Mouse (Mus musculus) liver, adult 2 months (tissue): ENCODE measurements around the gene Crtc1. TPM values are rescaled to one million over a fixed set of nuclear protein-coding genes. Genes with fewer than 3 reads are reported as not detected.

ENCODE experiments used
- DNase-seq: peaks from one replicate; pipeline ENCODE4 v3.0.0-alpha.2; 2011; ENCODE audit warnings: low read depth, low spot score; ENCODE audit errors: extremely low read depth
- H3K27ac ChIP-seq: fragments of 200-500 bp; replicated peaks from 2 replicates; pipeline ENCODE4 v1.5.1; 2012; ENCODE audit warnings: low read depth, mild to moderate bottlenecking, control low read depth, inconsistent platforms, low read length; ENCODE audit not compliant: insufficient read depth
- H3K27me3 ChIP-seq: fragments of 200-500 bp; 2 replicates; pipeline ENCODE4 v1.6.1; 2012; ENCODE audit warnings: mild to moderate bottlenecking, moderate library complexity, low read length, inconsistent platforms; ENCODE audit not compliant: control insufficient read depth, insufficient read depth
- H3K36me3 ChIP-seq: fragments of 200-500 bp; 2 replicates; pipeline ENCODE4 v1.6.1; 2012; ENCODE audit warnings: low read length, inconsistent platforms; ENCODE audit not compliant: control insufficient read depth, insufficient read depth
- H3K4me1 ChIP-seq: fragments of 200-500 bp; 2 replicates; pipeline ENCODE4 v1.6.1; 2011; ENCODE audit warnings: low read length; ENCODE audit not compliant: control insufficient read depth, insufficient read depth
- H3K4me3 ChIP-seq: fragments of 200-500 bp; 2 replicates; pipeline ENCODE4 v1.5.1; 2011; ENCODE audit warnings: low read depth, mild to moderate bottlenecking, control low read depth, low read length, moderate library complexity; ENCODE audit not compliant: insufficient read depth
- H3K79me2 ChIP-seq: fragments of 200-500 bp; 2 replicates; pipeline ENCODE4 v1.6.1; 2012; ENCODE audit warnings: inconsistent platforms, mild to moderate bottlenecking, low read length, moderate library complexity; ENCODE audit not compliant: control insufficient read depth, insufficient read depth
- H3K9ac ChIP-seq: fragments of 200-500 bp; 2 replicates; pipeline ENCODE4 v1.6.1; 2012; ENCODE audit warnings: low read depth, mild to moderate bottlenecking, control low read depth, inconsistent platforms, low read length
- CTCF ChIP-seq: fragments of 200-500 bp; IDR thresholded peaks from 2 replicates; pipeline ENCODE4 v1.5.1; 2011; ENCODE audit warnings: low read depth, low read length, control low read depth
- POLR2A ChIP-seq: fragments of 200-500 bp; IDR thresholded peaks from 2 replicates; pipeline ENCODE4 v1.6.1; 2011; ENCODE audit warnings: low read length, control low read depth; ENCODE audit not compliant: insufficient read depth; ENCODE audit errors: extremely low read depth
- WGBS: fragments of 180-500 bp; shearing (Covaris S2); methylation state at CpG from one replicate; pipeline ENCODE4 v1.1.7; 2018; 5-methylcytosine and 5-hydroxymethylcytosine counted together
- polyA plus RNA-seq: library from polyadenylated mRNA; depleted of rRNA; stranded (reverse); fragments of >200 nt; gene quantifications from 2 replicates; pipeline ENCODE4 v1.2.3, GENCODE M21; 2012; rRNA removed
- total RNA-seq: library from RNA; depleted of rRNA; stranded (reverse); fragments of >200 nt; gene quantifications from 2 replicates; pipeline ENCODE4 v1.2.3, GENCODE M21; 2014; rRNA removed

The Crtc1 gene
- total and polyA plus RNA-seq, 2 experiments, result 1.2 to 8.2 TPM

- peaks cover 12% of the 10 kb centered on the region for H3K4me1 ChIP-seq
- no peak overlapping the region for H3K27ac ChIP-seq
- TF ChIP-seq CTCF (peak; percentile 56), POLR2A (no peak)
- 83% methylated on average over 6 of the region's 6 CpGs for WGBS
- H3K4me3 ChIP-seq, result no peak overlapping the region
- H3K79me2 ChIP-seq, result peaks cover 33% of the 10 kb centered on the region
- no peak overlapping the region for H3K9ac ChIP-seq
- H3K36me3 ChIP-seq, result peaks cover 18% of the 10 kb centered on the region
- DNase-seq, result no peak
- no peaks in the 10 kb centered on the region for H3K27me3 ChIP-seq
Observed at GRCm38 (mm10) chr8:70343696-70344095, 95.7 kb downstream of the Crtc1 start.

- no peak overlapping the region for H3K9ac ChIP-seq
- peaks cover 29% of the 10 kb centered on the region for H3K79me2 ChIP-seq
- no peak for DNase-seq
- no peak overlapping the region for H3K4me3 ChIP-seq
- H3K27me3 ChIP-seq, result no peaks in the 10 kb centered on the region
- H3K27ac ChIP-seq, result no peak overlapping the region
- peaks cover 6% of the 10 kb centered on the region for H3K4me1 ChIP-seq
- WGBS, result 87% methylated on average over 7 of the region's 7 CpGs
- TF ChIP-seq CTCF (no peak), POLR2A (no peak)
- peaks cover 18% of the 10 kb centered on the region for H3K36me3 ChIP-seq
Observed at GRCm38 (mm10) chr8:70343076-70343475, 96.3 kb downstream of the Crtc1 start.

GRCm38 (mm10) chr8:70342007-70342406 lies 97.4 kb downstream of the Crtc1 start:
- Histone ChIP-seq H3K4me1 (no peaks in the 10 kb centered on the region; the same call in 1 of the 2 replicates), H3K4me3 (no peak overlapping the region), H3K27me3 (no peaks in the 10 kb centered on the region), H3K36me3 (peaks cover 22% of the 10 kb centered on the region), H3K9ac (no peak overlapping the region), H3K27ac (no peak overlapping the region), H3K79me2 (peaks cover 23% of the 10 kb centered on the region)
- 88% methylated on average over 14 of the region's 14 CpGs for WGBS
- TF ChIP-seq CTCF (no peak), POLR2A (no peak)
- no peak for DNase-seq

GRCm38 (mm10) chr8:70340659-70341058 lies 98.7 kb downstream of the Crtc1 start:
- WGBS, result 91% methylated on average over 7 of the region's 7 CpGs
- peaks cover 28% of the 10 kb centered on the region for H3K36me3 ChIP-seq
- no peak for TF ChIP-seq POLR2A
- TF ChIP-seq CTCF, result no peak
- peaks cover 13% of the 10 kb centered on the region; the same call in 1 of the 2 replicates for H3K79me2 ChIP-seq
- no peak for DNase-seq
- no peak overlapping the region for H3K4me3 ChIP-seq
- no peak overlapping the region for H3K27ac ChIP-seq
- H3K9ac ChIP-seq, result no peak overlapping the region
- H3K27me3 ChIP-seq, result no peaks in the 10 kb centered on the region
- no peaks in the 10 kb centered on the region; the same call in 1 of the 2 replicates for H3K4me1 ChIP-seq

GRCm38 (mm10) chr8:70338931-70339330 lies 100.4 kb downstream of the Crtc1 start:
- Histone ChIP-seq H3K36me3 (peaks cover 44% of the 10 kb centered on the region), H3K27ac (no peak overlapping the region)
- no peak for TF ChIP-seq CTCF
- no peak for TF ChIP-seq POLR2A

GRCm38 (mm10) chr8:70332878-70333202 lies 106.5 kb downstream of the Crtc1 start:
- no peaks in the 10 kb centered on the region for H3K79me2 ChIP-seq
- peaks cover 52% of the 10 kb centered on the region for H3K36me3 ChIP-seq
- TF ChIP-seq CTCF (no peak), POLR2A (no peak)
- no peak overlapping the region for H3K4me3 ChIP-seq
- DNase-seq, result no peak
- no peak overlapping the region for H3K9ac ChIP-seq
- no peaks in the 10 kb centered on the region for H3K27me3 ChIP-seq
- H3K4me1 ChIP-seq, result no peaks in the 10 kb centered on the region
- H3K27ac ChIP-seq, result no peak overlapping the region
- WGBS, result 98% methylated on average over 6 of the region's 6 CpGs

More at GRCm38 (mm10) chr8:70338931-70339330, 100.4 kb downstream of the Crtc1 start:
- Histone ChIP-seq H3K27me3 (no peaks in the 10 kb centered on the region), H3K79me2 (peaks cover 5% of the 10 kb centered on the region; the same call in 1 of the 2 replicates), H3K4me1 (no peaks in the 10 kb centered on the region), H3K9ac (no peak overlapping the region), H3K4me3 (no peak overlapping the region)
- no peak for DNase-seq
- 89% methylated on average over 7 of the region's 7 CpGs for WGBS

Other genes starting within 250 kb of the Crtc1 start
- gene Slc25a42, start 227.3 kb downstream of the Crtc1 start, total RNA-seq, result 31.4 and 48.5 TPM in 2 replicates
- gene Slc25a42, start 227.3 kb downstream of the Crtc1 start, polyA plus RNA-seq, result 96.9 and 117 TPM in 2 replicates
- 5.3 and 7.0 TPM in 2 replicates for gene Sugp2, start 205.4 kb downstream of the Crtc1 start, total RNA-seq
- gene Sugp2, start 205.4 kb downstream of the Crtc1 start, polyA plus RNA-seq, result 9.7 and 12.4 TPM in 2 replicates
- 4.4 and 6.2 TPM in 2 replicates for gene Armc6, start 205.1 kb downstream of the Crtc1 start, total RNA-seq
- 9.6 and 11.6 TPM in 2 replicates for gene Armc6, start 205.1 kb downstream of the Crtc1 start, polyA plus RNA-seq
- 1.4 and 2.6 TPM in 2 replicates for gene Homer3, start 156.8 kb downstream of the Crtc1 start, total RNA-seq
- 3.1 and 3.7 TPM in 2 replicates for gene Homer3, start 156.8 kb downstream of the Crtc1 start, polyA plus RNA-seq
- gene Ddx49, start 137.1 kb downstream of the Crtc1 start, total RNA-seq, result 19.3 and 22.7 TPM in 2 replicates
- gene Ddx49, start 137.1 kb downstream of the Crtc1 start, polyA plus RNA-seq, result 24.4 and 36.5 TPM in 2 replicates
- gene Cope, start 137.1 kb downstream of the Crtc1 start, total RNA-seq, result 169 and 197 TPM in 2 replicates
- 327 and 394 TPM in 2 replicates for gene Cope, start 137.1 kb downstream of the Crtc1 start, polyA plus RNA-seq
- not detected in 2 replicates for gene Cers1, start 123.8 kb downstream of the Crtc1 start, total RNA-seq
- gene Cers1, start 123.8 kb downstream of the Crtc1 start, polyA plus RNA-seq, result 0.04 TPM in 2 replicates
- not detected in 2 replicates for gene Gdf1, start 109.8 kb downstream of the Crtc1 start, total RNA-seq
- not detected in 2 replicates for gene Gdf1, start 109.8 kb downstream of the Crtc1 start, polyA plus RNA-seq
- gene Upf1, start 86.3 kb downstream of the Crtc1 start, total RNA-seq, result 19.0 and 26.3 TPM in 2 replicates
- gene Upf1, start 86.3 kb downstream of the Crtc1 start, polyA plus RNA-seq, result 20.3 and 22.3 TPM in 2 replicates
- not detected in 2 replicates for gene Comp, start 66.0 kb downstream of the Crtc1 start, total RNA-seq
- 0.24 TPM in 1 of 2 replicates, not detected in the other for gene Comp, start 66.0 kb downstream of the Crtc1 start, polyA plus RNA-seq
- gene Klhl26, start 37.4 kb upstream of the Crtc1 start, total RNA-seq, result 3.5 and 4.5 TPM in 2 replicates
- gene Klhl26, start 37.4 kb upstream of the Crtc1 start, polyA plus RNA-seq, result 13.7 and 15.3 TPM in 2 replicates
- gene Tmem59l, start 47.8 kb upstream of the Crtc1 start, total RNA-seq, result 0.34 TPM in 1 of 2 replicates, not detected in the other
- gene Tmem59l, start 47.8 kb upstream of the Crtc1 start, polyA plus RNA-seq, result 0.10 TPM in 1 of 2 replicates, not detected in the other
- gene Crlf1, start 53.6 kb upstream of the Crtc1 start, total RNA-seq, result not detected in 2 replicates
- not detected in 2 replicates for gene Crlf1, start 53.6 kb upstream of the Crtc1 start, polyA plus RNA-seq
- gene Rex1bd, start 67.2 kb upstream of the Crtc1 start, total RNA-seq, result 60.8 and 75.2 TPM in 2 replicates
- 141 and 152 TPM in 2 replicates for gene Rex1bd, start 67.2 kb upstream of the Crtc1 start, polyA plus RNA-seq
- gene Uba52, start 71.2 kb upstream of the Crtc1 start, total RNA-seq, result 750 and 1,062 TPM in 2 replicates
- 596 and 770 TPM in 2 replicates for gene Uba52, start 71.2 kb upstream of the Crtc1 start, polyA plus RNA-seq
- 271 and 321 TPM in 2 replicates for gene Fkbp8, start 88.1 kb upstream of the Crtc1 start, total RNA-seq
- 455 and 489 TPM in 2 replicates for gene Fkbp8, start 88.1 kb upstream of the Crtc1 start, polyA plus RNA-seq
- 36.7 and 42.6 TPM in 2 replicates for gene Kxd1, start 88.4 kb upstream of the Crtc1 start, total RNA-seq
- gene Kxd1, start 88.4 kb upstream of the Crtc1 start, polyA plus RNA-seq, result 68.4 and 72.3 TPM in 2 replicates
- gene Ell, start 99.9 kb upstream of the Crtc1 start, total RNA-seq, result 10.0 and 13.6 TPM in 2 replicates
- gene Ell, start 99.9 kb upstream of the Crtc1 start, polyA plus RNA-seq, result 19.6 and 25.0 TPM in 2 replicates
- gene Isyna1, start 154.8 kb upstream of the Crtc1 start, total RNA-seq, result 3.2 and 6.4 TPM in 2 replicates
- 9.4 and 16.6 TPM in 2 replicates for gene Isyna1, start 154.8 kb upstream of the Crtc1 start, polyA plus RNA-seq
- gene Ssbp4, start 169.3 kb upstream of the Crtc1 start, total RNA-seq, result 2.3 and 5.0 TPM in 2 replicates
- 13.5 and 16.4 TPM in 2 replicates for gene Ssbp4, start 169.3 kb upstream of the Crtc1 start, polyA plus RNA-seq
- 1.4 and 2.3 TPM in 2 replicates for gene Lrrc25, start 176.6 kb upstream of the Crtc1 start, total RNA-seq
- gene Lrrc25, start 176.6 kb upstream of the Crtc1 start, polyA plus RNA-seq, result 2.5 and 7.0 TPM in 2 replicates
- 5.8 and 12.6 TPM in 2 replicates for gene Gdf15, start 192.9 kb upstream of the Crtc1 start, total RNA-seq
- gene Gdf15, start 192.9 kb upstream of the Crtc1 start, polyA plus RNA-seq, result 23.8 and 27.7 TPM in 2 replicates
- 39.1 and 42.6 TPM in 2 replicates for gene Pgpep1, start 220.8 kb upstream of the Crtc1 start, total RNA-seq
- gene Pgpep1, start 220.8 kb upstream of the Crtc1 start, polyA plus RNA-seq, result 91.3 and 117 TPM in 2 replicates
- 30.8 and 35.4 TPM in 2 replicates for gene Lsm4, start 233.7 kb upstream of the Crtc1 start, total RNA-seq
- 35.4 and 51.8 TPM in 2 replicates for gene Lsm4, start 233.7 kb upstream of the Crtc1 start, polyA plus RNA-seq